Mouse (Mus musculus) 416B (cell line): ENCODE measurements around the gene Dusp7.

Source experiments
- DNase-seq: peaks from one replicate; pipeline ENCODE4 v3.0.0; 2011; ENCODE audit warnings: low read depth

The Dusp7 gene

DNA sequence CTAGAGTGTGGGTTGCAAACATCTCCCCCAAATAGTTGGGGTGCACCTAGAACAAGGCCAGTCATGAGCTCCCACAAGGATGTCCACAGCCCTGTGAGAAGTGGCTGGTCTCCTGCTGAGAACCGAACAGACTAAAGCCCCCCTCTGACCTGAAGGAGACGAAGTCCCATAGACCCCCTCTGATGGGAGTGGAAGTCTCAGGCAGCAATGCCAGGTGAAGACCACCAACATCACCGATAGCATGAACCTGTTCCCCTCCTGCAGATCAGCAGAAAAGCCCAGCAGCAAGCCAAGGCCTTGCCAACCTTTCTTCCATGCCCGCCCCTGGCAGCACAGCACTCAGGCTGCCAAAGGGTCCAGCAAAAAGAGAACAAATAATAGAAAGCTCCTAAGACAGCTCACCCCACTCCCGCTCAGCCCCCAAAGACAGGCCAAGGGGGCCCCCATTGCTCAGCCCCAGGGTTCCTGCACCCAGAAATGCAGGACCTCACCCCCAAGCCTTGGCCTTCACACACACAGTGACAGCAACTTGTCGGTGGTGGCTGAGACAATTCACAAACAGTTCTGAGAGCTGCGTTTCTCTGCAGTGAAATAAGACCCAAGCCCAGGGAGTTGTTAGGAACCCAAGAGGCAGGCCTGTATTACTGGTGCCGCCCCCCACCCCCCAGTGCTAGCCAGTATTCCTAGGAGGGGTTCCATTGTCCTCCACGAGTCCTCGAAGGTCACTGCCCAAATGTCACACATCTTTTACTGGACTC lies 13.0 kb upstream of the Dusp7 start:
- no peak for DNase-seq

DNA sequence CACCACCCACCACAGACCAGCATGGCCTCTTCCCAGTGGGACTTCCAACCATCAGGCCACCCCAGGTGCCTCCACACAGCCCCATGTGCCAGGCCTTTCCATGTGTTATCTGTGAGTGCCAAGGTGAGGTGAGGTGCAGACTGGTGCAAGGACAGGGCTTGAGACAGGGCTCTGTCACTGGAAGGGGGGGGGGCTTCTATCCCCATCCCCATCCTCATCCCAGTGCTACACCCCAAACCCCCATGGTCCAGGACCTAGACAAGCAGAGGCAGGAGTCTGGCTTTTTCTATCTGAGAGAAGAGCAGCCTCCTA lies 12.5 kb upstream of the Dusp7 start:
- DNase-seq: no peak

DNA sequence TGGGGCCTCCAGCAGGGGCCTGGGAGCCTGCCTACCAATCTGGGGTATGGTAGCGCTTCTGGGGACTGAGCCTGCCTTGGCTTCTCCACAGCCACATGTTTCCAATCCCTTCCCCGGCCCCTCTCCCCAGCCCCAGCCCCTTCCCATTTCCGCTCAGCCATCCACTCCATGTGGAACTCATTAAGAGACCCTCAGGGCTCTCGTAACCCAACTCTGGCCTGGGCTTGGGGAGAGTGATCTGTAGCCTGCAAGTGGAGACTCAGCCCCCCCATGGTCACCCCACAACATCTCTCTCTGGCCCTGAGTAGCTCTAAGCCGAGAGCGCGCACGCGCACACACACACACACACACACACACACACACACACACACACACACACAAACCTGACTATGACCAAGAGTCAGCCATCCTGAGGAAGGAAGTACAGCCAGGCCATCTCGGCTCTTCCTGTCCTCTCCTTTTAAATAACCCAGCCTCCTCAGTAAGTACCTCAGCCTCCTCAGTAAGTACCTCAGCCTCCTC lies 12.0 kb upstream of the Dusp7 start:
- DNase-seq: peak; percentile 90

DNA sequence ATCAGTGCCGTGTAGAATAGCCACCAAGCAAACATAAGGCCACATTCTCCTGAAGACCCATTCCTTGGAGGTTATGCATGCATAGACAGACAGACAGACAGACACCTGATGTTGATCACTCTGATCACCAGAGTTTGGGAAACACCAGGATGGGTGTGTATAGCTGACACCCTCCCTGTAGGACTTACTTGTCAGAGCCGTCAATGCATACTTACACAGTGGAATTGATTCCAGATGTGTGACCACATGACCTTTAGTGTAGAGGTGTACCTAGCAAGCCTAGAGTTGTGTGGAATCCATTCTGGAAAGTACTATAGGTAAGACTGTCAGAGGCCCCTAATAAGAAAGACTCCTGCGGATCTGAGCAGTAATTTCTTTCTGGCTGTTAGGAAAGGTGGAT lies 11.3 kb upstream of the Dusp7 start:
- no peak for DNase-seq

- no peak for DNase-seq
These were observed 9.1 kb upstream of the Dusp7 start for GRCm38 (mm10) chr9:106359297-106359696.

DNA sequence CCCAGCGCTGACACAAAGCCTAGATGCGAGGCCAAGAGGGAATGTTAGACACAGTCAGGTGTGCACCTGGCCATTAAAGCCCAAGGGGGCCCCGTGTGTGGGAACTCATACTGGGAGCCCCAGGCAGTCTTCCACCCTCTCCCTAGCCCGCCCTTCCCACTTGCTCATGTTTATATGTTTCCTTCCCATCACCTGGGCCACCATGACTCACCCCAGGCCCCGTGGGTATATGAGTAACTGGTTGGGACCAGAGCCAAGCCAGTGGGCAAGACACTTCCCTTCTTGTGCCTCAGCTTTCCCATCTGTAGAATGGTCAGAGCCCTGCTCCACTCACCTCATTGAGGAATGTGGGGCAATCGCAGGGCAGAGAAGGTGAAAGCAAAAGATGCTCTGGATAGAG lies 7.3 kb upstream of the Dusp7 start:
- DNase-seq: peak; percentile 84

DNA sequence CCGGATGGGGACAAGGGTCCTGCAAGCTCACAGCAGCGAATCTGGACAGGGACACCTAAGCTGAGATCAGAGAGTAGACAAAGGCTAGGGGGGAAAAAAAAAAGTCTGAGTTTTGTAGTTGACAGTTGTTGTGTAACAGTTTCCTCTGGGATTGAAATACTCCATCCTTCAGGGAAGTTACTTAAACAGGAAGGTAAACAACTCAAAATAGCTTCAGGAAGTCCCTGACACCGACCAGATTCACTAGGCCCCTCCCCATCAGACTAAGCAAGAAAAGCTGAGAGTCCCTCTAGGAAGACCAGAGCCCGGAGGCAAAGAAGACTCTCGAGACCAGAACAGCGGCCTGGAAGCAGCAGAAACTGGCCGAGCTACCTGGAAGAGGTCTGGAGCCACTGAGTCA lies 3.1 kb upstream of the Dusp7 start:
- peak; percentile 70 for DNase-seq

- no peak for DNase-seq
These were observed 2.2 kb upstream of the Dusp7 start for GRCm38 (mm10) chr9:106366188-106366587.

DNA sequence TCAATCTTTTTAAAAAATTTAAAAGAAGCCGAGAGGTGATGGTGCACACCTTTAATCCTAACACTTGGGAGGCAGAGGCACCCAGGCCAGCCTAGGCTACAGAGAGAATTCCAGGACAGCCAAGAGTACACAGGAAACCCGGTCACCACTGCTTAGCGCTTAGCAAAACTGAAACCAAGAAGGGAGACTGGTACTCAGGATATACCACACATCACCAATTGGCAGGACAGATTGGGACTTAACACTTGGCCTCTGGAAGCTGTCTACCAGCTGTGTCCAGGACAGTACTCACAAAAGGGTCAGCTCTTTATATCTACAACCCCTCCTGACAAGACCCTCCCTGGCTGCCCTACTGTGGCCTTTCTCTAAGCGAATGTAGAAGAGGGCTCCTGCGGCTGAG lies 1.4 kb upstream of the Dusp7 start:
- peak; percentile 61 for DNase-seq

DNA sequence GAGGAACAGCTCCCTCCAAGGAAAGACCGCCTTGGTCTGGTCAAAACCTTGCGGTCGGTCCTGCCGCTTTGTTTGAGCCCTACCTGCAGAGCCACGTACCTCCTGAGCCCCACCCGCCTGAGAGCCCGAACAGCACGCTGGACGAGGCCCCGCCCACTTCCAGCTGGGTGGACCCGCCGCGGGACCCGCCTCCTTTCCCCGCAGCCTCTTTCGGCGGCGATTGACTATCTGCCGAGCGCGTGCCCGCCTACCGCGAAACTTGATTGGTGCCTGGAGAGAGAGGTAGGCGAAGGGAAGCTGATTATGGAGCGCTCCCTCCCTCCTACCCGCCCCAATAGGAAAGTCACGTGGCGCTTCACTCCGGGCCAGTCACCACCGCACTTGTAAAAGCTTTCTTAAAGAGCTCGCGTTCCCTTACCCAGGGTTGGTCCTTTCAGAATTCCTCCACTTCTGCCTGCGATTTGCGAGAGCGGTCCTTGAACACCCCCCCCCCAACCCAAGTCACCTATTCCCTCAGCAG lies 780 bp upstream of the Dusp7 start:
- DNase-seq: peak; percentile 98

- DNase-seq: peak; percentile 57
These were observed 534 bp downstream of the Dusp7 start for GRCm38 (mm10) chr9:106368831-106369501.

- DNase-seq: peak; percentile 21
These were observed 1.5 kb downstream of the Dusp7 start for GRCm38 (mm10) chr9:106369801-106370485.

GRCm38 (mm10) chr9:106370620-106371383 lies 2.4 kb downstream of the Dusp7 start:
- no peak for DNase-seq

DNA sequence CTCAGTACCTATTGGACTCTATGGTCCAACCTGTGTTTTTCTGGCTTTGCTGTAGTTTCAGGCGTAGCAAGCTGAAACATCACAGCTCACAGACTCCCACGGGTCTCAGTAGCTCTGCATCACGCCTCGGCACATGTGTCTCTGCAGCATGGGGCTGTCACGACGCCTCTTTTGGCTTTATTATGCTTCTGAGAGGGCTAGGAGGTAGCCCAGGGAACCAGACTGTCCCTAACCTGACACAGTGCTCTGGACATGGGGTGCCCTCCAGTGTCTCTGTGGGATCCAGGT lies 2.9 kb downstream of the Dusp7 start:
- DNase-seq: no peak

DNA sequence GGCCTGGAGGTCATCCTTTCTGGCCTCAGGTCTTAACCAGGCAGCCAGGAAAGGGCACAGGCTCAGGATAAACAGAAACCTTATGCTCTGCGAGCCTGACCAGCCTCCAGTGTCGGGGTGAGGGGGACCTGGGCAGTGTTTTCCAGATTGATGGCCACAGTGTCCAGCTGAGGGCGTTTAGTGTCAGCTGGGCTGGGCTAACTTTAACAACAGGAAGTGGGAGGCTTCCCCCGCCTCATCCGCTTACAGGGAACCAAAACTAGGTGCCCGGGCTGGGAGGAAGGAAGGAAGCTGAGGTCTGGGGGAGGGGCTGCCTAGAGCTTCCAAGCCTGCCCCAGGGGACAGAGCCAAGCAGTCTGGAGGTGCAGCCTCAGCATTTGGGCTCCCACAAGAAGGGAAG lies 3.3 kb downstream of the Dusp7 start:
- peak; percentile 77 for DNase-seq

GRCm38 (mm10) chr9:106372431-106373412 lies 4.3 kb downstream of the Dusp7 start:
- no peak for DNase-seq

DNA sequence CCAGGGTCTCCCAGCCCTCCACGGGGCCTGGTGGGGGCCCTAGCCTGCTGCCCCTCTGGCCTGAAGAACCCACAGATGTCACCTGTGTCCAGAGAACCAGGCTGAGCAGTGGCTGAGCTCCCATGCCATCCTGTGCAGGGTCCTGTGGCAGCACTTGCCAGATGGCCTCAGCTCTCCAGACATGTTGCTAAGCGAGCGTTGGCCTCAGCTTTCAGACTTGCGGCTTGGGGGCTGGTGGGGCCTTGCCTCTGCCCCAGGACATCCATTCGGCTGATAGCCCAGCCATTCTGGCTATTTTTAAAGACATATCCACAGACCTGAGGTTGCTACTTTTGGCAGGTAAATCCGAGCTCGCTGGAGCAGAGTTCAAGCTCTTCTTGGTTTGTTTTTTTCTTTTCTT lies 5.5 kb downstream of the Dusp7 start:
- no peak for DNase-seq

DNA sequence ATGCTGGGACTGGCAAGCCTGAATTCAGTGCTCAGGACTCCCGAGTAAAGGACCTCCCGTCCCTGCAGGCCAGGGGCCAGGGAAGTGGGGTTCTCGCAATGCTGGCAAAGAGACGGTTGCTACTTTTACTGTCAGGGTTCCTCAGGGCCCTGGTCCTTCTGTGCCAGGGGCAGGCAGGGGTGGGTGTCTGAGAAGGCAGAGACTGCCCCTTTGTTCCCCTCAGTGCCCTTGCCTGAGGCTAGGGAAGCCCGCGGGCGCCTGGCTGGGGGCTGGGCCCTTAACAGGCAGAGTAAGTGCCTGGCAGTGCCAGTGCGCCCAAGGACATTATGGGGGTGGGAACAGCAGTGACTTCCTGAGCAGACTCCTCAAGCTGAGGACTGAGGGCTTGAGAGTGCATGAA lies 8.8 kb downstream of the Dusp7 start:
- DNase-seq: no peak

DNA sequence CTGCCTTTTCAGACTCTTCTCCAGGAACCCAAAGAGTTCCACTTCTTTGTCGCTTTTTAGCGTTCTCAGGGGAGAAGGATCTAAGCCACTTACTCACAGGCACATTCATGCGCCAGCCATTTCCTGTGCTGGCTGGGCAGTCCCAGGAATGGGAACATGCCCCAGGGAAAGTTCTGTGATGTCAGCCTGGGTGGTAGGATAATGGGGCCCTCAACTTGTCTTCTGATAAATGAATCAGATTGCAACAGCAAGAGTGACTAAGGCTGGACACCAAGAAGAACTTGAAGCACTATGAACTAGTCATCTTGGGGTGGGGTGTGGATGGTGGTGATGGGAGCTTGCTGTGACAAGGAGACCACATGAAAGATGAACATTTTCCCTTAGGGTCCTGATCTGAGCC lies 9.6 kb downstream of the Dusp7 start:
- DNase-seq: no peak

GRCm38 (mm10) chr9:106378753-106379152 lies 10.3 kb downstream of the Dusp7 start:
- no peak for DNase-seq

DNA sequence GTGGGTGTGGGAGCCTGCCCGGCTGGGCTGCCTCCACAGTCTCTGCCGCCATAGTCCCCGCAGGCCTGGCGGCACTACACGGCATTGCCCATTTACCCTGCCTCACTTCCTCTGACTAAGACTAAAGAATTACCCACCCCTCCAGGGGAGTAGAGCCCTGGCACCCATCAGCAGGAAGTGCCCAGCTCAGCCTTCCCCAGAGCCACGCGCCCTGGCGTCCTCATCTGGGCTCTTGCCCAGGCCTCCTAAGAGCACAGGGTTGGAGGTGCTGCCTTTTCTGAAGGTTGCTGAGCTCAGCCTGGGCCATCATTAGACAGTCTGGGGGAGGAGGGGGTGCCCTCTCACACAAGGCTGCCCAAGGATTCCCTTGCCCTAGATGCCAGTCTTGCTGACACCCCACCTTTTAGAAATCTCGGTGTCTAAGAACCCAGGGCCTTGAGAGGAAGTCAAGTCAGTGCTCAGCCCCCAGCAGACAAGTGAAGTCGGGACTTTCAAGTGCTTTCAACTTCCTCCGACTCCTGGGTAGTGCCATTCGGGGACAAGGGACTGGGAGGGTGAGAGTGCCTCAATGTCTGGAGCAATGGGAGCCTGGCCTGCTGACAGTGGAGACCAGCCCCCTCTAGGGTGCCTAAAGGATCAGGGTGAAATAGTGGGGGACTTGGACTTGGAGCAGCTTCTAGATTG lies 17.9 kb downstream of the Dusp7 start:
- DNase-seq: no peak
